Mouse (Mus musculus): ENCODE measurements around the gene Pitpnm1.

DNA sequence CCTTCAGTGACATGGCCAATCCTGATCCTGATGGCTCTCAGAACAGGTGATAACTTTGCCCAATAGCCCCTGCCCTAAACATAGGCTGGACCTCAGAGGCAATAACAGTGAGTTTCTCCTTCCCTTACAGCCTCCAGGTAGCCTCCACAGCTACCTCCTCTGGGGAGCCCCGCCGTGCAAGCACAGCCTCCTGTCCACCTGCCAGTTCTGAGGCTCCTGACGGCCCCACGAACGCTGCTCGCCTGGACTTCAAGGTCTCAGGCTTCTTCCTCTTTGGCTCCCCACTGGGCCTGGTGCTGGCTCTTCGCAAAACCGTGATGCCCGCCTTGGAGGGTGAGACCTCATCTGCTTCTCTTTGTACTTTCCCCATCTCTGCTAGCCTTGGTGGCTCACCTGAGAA is 8.7 kb downstream of the Pitpnm1 start:
- no peak for TF ChIP-seq CTCF (conservative IDR thresholded peaks at IDR 0.05 in 1 of 2, IDR thresholded peaks at IDR 0.05 in 1 of 2; ENCODE audit: low read depth in 2 of 2, low read length in 2 of 2)
- TF ChIP-seq BHLHE40 (IDR thresholded peaks at IDR 0.05; ENCODE audit: low read depth, low read length), result no peak
- TF ChIP-seq ETS1 (conservative IDR thresholded peaks at IDR 0.05; ENCODE audit: low read depth, low read length), result no peak
- no peak for TF ChIP-seq NRF1 (IDR thresholded peaks at IDR 0.05; ENCODE audit: low read depth, low read length)
- no peak for TF ChIP-seq USF1 (IDR thresholded peaks at IDR 0.05; ENCODE audit: low read depth, low read length)
- no peak for TF ChIP-seq SMC3 (IDR thresholded peaks at IDR 0.05; ENCODE audit: low read depth, low read length)
